Mouse (Mus musculus): Measurements from ENCODE around the gene Ttll3.

Ttll3 gene

DNA sequence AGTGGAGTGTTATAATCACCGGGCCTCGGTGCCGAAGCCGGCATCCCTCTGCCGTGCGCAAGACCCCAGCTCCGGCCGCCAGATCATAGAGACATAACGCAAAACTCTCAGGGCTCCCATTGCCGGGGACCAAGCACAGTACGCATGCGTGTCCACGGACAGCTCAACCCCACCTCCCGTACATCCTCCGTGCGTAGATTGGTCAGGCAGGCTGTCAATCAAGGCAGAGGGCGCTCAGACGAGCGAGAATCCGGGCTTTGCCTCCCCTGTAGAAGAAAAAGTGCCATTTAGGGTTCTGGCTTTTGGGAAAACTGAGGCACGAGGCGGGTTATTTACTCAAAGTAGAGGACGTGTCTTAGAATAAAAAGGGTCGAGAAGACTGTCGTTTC, 30.1 kb downstream of the Ttll3 start, which contains the start of gene Rpusd3:
Gene Rpusd3, minus strand, starts transcription at position 142 of the 389 bp plus-strand sequence.
- DNase-seq (ENCODE audit: low read depth, low spot score), result peak; percentile 99

GRCm38 (mm10) chr6:113423000-113423399, 33.9 kb downstream of the Ttll3 start:
- no peak for DNase-seq (ENCODE audit: low read depth, low spot score)

DNA sequence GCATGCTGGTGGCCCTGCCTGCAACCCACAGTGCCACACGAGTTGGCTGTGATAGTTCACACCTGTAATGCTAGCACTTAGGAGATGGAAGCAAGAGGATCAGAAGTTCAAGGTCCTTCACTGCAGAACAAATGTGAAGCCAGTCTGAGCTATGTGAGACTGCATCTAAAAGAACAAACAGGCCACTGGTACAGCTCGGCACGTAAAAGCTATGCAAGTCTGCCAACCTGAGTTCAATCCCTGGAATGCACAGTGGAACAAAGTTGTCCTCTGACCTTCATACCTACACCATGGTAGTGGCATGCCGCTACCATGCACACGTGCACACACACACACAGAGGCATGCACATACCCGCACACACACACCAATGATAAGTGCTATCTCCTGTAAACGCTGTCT, 35.1 kb downstream of the Ttll3 start:
- no peak for DNase-seq (ENCODE audit: low read depth, low spot score)

- DNase-seq (ENCODE audit: low read depth, low spot score), result no peak
These were observed 37.6 kb downstream of the Ttll3 start for GRCm38 (mm10) chr6:113426696-113427095.

DNA sequence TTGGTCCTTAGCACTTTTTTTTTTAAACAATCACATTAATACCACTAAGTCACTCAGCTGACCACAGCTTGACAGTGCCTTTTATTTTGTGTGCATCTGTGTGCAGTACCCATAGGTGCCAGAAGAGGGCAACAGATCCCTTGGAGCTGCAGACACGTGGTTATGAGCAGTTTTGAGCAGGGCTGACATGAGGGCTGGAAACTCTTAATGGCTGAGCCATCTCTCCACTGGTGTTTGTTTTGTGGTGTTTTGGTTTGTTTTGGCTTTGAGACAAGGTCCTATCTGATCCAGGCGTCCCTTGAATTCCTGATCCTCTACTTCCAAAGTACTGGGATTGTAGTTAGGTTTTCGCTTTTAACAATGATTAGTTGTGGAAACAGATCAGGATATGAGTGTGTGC, 38.3 kb downstream of the Ttll3 start:
- DNase-seq (ENCODE audit: low read depth, low spot score), result peak; percentile 84

DNA sequence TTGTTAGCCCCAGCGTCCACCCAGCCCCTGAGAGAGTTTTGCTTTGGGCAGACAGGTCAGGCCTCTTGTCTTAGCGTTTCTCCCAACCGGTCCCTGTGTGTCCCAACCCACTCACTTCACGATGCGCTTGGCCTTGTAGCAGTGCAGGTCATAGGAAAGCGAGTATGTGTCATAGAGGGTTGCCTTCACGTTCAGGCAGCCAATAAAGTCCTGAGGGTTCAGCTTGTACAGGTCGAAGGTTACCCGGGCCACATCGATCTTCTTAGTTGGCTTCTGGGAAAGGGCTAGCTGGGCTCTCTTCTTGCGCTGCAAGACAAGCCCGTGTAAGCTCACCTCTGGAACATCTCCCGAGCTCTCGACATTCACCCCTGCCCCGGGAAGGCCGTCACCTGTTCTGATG, 38.9 kb downstream of the Ttll3 start:
- DNase-seq (ENCODE audit: low read depth, low spot score), result no peak

- DNase-seq (ENCODE audit: low read depth, low spot score), result no peak
These were observed 40.9 kb downstream of the Ttll3 start for GRCm38 (mm10) chr6:113429965-113430364.

DNA sequence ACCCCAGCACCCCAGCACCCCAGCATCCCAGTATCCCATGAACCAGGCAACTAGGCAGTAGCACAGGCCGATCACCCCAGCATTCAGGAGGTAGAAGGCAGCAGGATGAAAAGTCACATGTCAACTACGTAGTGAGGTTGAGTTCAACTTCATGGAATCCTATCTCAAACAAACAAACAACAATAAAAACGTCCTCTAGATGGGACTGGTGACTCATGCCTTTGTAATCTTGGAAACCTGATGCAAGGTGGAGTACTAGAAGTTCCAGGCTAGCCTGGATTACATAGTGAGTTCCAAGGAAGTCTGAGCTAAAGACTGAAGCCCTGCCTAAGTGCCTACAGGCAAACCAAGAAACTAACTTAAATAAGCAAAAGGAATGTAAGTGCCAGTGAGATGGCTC, 41.8 kb downstream of the Ttll3 start:
- peak; percentile 64 for DNase-seq (ENCODE audit: low read depth, low spot score)

DNA sequence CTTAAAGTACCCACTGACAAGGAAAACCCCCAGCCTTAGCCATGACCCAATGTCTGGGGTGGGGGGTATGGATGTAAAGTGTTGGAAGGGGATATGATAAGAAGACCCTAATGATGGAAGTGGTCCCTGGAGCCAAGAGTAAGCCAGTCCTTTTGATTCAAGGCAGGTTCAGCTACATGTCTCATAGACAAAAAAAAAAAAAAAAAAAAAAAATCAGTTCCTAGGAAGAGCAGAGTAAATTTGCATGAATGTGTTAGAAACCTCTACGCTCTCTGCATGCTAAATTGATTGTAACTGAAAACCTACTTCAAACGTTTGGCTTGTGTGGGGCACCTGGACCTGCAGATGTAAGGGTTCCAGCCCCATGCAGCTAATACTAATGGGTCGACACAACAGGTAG, 42.7 kb downstream of the Ttll3 start:
- no peak for DNase-seq (ENCODE audit: low read depth, low spot score)

DNA sequence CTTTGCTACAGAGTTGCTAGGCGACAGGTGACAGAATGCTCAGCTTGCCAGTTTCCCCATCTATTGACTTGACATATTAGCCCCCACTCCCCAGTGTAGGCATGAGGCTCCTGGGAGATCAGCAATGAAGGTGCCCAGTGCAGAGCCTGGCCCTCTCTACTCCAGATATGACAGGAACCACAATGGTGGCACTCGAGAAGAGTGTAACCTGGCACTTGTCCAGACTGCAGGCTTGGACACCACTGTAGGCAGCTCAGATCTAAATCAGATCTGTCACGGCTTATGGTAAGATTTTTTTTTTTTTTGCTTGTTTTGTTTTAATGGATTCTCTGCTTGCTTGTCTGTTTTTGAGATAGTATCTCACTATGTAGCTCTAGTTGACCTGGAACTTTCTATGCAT, 44.6 kb downstream of the Ttll3 start:
- DNase-seq (ENCODE audit: low read depth, low spot score), result no peak

GRCm38 (mm10) chr6:113434691-113435090, 45.6 kb downstream of the Ttll3 start:
- no peak for DNase-seq (ENCODE audit: low read depth, low spot score)

DNA sequence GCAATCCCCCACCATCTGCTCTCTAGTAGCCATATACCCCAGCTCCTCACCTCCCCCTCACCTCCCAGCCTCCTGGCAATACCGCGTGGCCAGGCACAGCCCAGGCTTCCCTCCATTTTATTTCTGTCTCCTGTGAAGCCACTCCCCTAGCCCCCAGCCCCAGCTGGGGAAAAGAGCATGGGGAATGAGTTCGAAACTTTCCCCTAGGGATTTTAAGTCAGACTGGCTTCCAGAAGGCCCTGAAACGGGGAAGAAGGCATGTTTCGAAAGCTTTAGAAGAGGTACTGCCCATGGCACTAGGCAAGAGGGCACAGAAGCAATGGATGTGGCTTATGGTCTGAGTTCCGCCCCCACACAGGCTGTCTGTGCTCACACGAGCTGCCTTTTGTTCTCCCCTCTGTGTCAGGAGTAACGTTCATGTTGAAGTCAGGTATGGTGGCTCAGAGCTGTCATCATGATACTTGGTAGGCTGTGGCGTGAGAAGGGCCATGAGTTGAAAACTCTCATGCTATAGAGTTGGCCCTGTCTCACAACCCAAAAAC, 46.7 kb downstream of the Ttll3 start, which contains the start of gene Cidec:
Gene Cidec, minus strand, starts transcription at position 97 of the 542 bp plus-strand sequence.
- DNase-seq (ENCODE audit: low read depth, low spot score), result no peak

- DNase-seq (ENCODE audit: low read depth, low spot score), result no peak
These were observed 48.1 kb downstream of the Ttll3 start for GRCm38 (mm10) chr6:113437135-113437534.

GRCm38 (mm10) chr6:113438721-113439430, 49.8 kb downstream of the Ttll3 start:
- DNase-seq (ENCODE audit: low read depth, low spot score), result peak; percentile 69

DNA sequence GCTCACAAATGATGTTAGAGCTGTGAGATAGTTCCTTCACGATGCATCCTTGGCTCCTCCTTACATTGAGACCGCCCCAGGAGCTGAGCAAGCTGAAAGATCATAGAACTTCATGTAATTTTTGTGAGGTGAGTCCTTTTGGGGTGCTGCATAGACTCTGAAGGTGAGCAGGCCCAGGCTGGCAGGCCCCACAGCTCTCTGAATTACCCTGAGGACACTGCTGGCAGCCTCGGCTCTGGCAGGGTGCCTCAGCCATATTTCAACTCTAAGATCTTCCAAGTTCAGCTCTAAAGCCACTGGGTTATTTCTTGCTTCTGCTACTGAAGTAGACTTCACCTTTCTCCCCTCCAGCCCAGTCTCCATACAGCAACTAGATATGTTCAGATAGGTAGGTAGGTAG, 51.6 kb downstream of the Ttll3 start:
- DNase-seq (ENCODE audit: low read depth, low spot score), result no peak

- peak; percentile 97 for DNase-seq (ENCODE audit: low read depth, low spot score)
These were observed 52.2 kb downstream of the Ttll3 start for GRCm38 (mm10) chr6:113441147-113441680.

- DNase-seq (ENCODE audit: low read depth, low spot score), result no peak
These were observed 53.0 kb downstream of the Ttll3 start for GRCm38 (mm10) chr6:113442087-113442441.

GRCm38 (mm10) chr6:113442442-113443090, 53.5 kb downstream of the Ttll3 start, which contains the start of gene Jagn1:
Jagn1 (plus strand) TSS chr6:113442569.
- DNase-seq (ENCODE audit: low read depth, low spot score), result peak; percentile 98

DNA sequence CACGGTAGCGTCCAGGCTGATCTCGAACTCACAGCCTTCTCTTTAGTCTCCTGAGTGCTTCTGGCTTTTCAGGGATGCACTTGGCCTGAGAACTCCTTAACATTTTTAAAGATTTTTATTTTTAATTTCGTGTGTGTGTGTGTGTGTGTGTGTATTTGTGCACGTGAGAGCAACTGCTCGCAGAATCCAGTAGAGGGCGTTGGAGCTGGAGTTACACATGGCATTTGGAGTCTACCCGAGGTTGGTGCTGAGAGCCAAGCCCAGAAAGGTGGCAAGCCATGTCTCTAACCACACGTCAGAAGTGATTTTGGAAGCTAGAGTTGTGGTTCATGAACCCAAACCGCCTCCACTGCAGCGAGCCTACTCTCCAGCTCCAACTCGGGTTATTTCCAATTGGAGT, 54.0 kb downstream of the Ttll3 start:
- peak; percentile 62 for DNase-seq (ENCODE audit: low read depth, low spot score)

DNA sequence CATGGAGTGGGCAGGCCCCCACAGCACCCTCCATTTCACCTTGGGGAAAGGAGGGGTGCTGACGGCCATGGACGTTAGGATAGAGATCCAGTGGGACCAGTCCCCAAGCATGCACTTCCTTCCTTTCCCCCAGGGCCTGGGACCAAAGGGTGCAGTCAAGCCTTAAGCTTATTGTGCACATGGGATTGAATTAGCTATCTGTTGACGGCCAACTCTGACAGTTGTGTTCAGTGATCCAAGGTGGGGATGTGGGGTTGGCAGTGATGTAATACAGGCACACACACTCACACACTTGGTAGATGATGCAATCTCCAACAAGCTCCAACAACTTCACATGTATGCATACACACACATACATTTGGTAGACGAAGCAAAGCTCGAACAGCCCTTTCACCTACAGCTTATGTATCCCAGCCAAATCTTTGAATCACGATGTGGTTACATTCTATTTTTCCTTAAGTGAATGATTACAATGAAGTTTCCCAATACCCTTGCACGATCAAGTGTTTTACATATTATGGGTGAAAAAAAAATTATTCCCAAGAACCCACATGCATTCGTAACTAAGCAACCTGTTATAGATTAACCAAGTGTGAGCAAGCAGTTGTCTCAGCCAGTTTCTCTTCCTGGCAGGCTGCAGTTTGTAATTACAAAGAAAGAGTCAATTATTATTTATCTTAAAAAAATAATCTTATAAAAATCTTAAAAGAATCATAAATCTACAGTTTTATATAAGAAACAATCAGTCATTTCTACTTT, 55.3 kb downstream of the Ttll3 start:
- DNase-seq (ENCODE audit: low read depth, low spot score), result no peak

GRCm38 (mm10) chr6:113447639-113448038, 58.6 kb downstream of the Ttll3 start:
- DNase-seq (ENCODE audit: low read depth, low spot score), result no peak

GRCm38 (mm10) chr6:113451839-113452238, 62.8 kb downstream of the Ttll3 start:
- no peak for DNase-seq (ENCODE audit: low read depth, low spot score)

Data from 3T3-L1 (cell line).